Mouse (Mus musculus) T-helper 2 cell (primary cell): Measurements from ENCODE around the gene Hoxd3.

Experiments
- in situ Hi-C: fragments of 300-600 bp; cut with MboI, MseI; formaldehyde crosslinking; loops from one replicate; pipeline ENCODE4 v1.15.1; 2025; ENCODE audit warnings: high pct_unique_total_duplicates

The Hoxd3 gene

GRCm38 (mm10) chr2:74711721-74712621 lies at the start of gene Hoxd3, which contains the start of gene Hoxd4:
Gene Hoxd3, plus strand, starts transcription at chr2:74711927.
Gene Hoxd4, plus strand, starts transcription at chr2:74711929.
- in situ Hi-C loops, result no loop called here

GRCm38 (mm10) chr2:74663291-74663925 lies 48.3 kb upstream of the Hoxd3 start:
- in situ Hi-C loops, result loop anchor here (10.0 to 25.0 kb wide), 3 partner anchors 359 to 1076 kb away; partner anchors contain the start of gene Chrna1

- in situ Hi-C loops, result loop anchor here (10.0 to 25.0 kb wide), 3 partner anchors 362 to 1079 kb away; partner anchors contain the start of gene Chrna1
Observed at GRCm38 (mm10) chr2:74666411-74666810, 45.3 kb upstream of the Hoxd3 start.

- in situ Hi-C loops, result loop anchor here (10.0 to 25.0 kb wide), 3 partner anchors 363 to 1080 kb away; partner anchors contain the start of gene Chrna1
Observed at GRCm38 (mm10) chr2:74667191-74667841, 44.4 kb upstream of the Hoxd3 start.

- in situ Hi-C loops, result loop anchor here (10.0 to 25.0 kb wide), 3 partner anchors 363 to 1081 kb away; partner anchors contain the start of gene Chrna1
Observed at GRCm38 (mm10) chr2:74667842-74668357, 43.8 kb upstream of the Hoxd3 start, which contains the start of gene Hoxd13. Gene Hoxd13, plus strand, starts transcription at chr2:74668310.

- in situ Hi-C loops, result loop anchor here (10.0 to 25.0 kb wide), 3 partner anchors 364 to 1081 kb away; partner anchors contain the start of gene Chrna1
Observed at GRCm38 (mm10) chr2:74668370-74669229, 43.1 kb upstream of the Hoxd3 start.

- in situ Hi-C loops, result loop anchor here (10.0 to 25.0 kb wide), 3 partner anchors 364 to 1082 kb away; partner anchors contain the start of gene Chrna1
Observed at GRCm38 (mm10) chr2:74669230-74669578, 42.5 kb upstream of the Hoxd3 start.

- in situ Hi-C loops, result loop anchor here (10.0 to 25.0 kb wide), 4 partner anchors 365 to 1082 kb away; partner anchors contain the start of gene Chrna1
Observed at GRCm38 (mm10) chr2:74669650-74670235, 42.0 kb upstream of the Hoxd3 start.

GRCm38 (mm10) chr2:74670632-74671188 lies 41.0 kb upstream of the Hoxd3 start:
- in situ Hi-C loops, result loop anchor here (10.0 to 25.0 kb wide), 3 partner anchors 606 to 1083 kb away; partner anchors contain the start of gene Chrna1

- in situ Hi-C loops, result loop anchor here (10.0 to 25.0 kb wide), 3 partner anchors 607 to 1085 kb away; partner anchors contain the start of gene Chrna1
Observed at GRCm38 (mm10) chr2:74671847-74672246, 39.9 kb upstream of the Hoxd3 start.

GRCm38 (mm10) chr2:74672481-74673362 lies 39.0 kb upstream of the Hoxd3 start:
- in situ Hi-C loops, result loop anchor here (10.0 to 25.0 kb wide), 3 partner anchors 608 to 1085 kb away; partner anchors contain the start of gene Chrna1

GRCm38 (mm10) chr2:74673835-74674425 lies 37.8 kb upstream of the Hoxd3 start:
- in situ Hi-C loops, result loop anchor here (10.0 to 25.0 kb wide), 3 partner anchors 609 to 1087 kb away; partner anchors contain the start of gene Chrna1

- in situ Hi-C loops, result loop anchor here (10.0 to 25.0 kb wide), 3 partner anchors 610 to 1088 kb away; partner anchors contain the start of gene Chrna1
Observed at GRCm38 (mm10) chr2:74674881-74675665, 36.7 kb upstream of the Hoxd3 start, which contains the start of gene Hoxd12. Gene Hoxd12, plus strand, starts transcription at chr2:74675013.

- in situ Hi-C loops, result loop anchor here (10.0 kb wide), 1 partner anchor 611 kb away; no protein-coding TSS in a partner anchor
Observed at GRCm38 (mm10) chr2:74675666-74676282, 36.0 kb upstream of the Hoxd3 start.

- in situ Hi-C loops, result loop anchor here (10.0 kb wide), 1 partner anchor 612 kb away; no protein-coding TSS in a partner anchor
Observed at GRCm38 (mm10) chr2:74676376-74677052, 35.2 kb upstream of the Hoxd3 start.
